Mouse (Mus musculus) left cerebral cortex, postnatal 14 days (tissue): ENCODE data around the gene Ambra1. TPM values are rescaled to one million over a fixed set of nuclear protein-coding genes. Genes with fewer than 3 reads are reported as not detected.
A peak's percentile ranks its signal among the peaks of the same experiment; 100 is the strongest.
"Not testable (repeated sequence)": the region's sequence is repeated elsewhere in the genome, so short reads cannot be mapped to it uniquely, and the experiment has no call there.

Experiments used
- DNase-seq, 2 experiments: peaks; one replicate each; pipeline ENCODE4 v3.0.0; 2021 to 2022; ENCODE audit warnings: low spot score in 2 of 2, mixed read lengths in 1 of 2
- intact Hi-C: fragments of 180-260 bp; cut with DNase I; formaldehyde crosslinking; loops from one replicate; pipeline ENCODE4 v1.15.1; 2025
- total RNA-seq, 2 experiments: library from RNA; stranded (reverse); gene quantifications; 2 replicates each; pipeline ENCODE4 v1.2.3; 2021

Gene Ambra1
- total RNA-seq, 2 experiments from 2014 or later = 51.9 to 54.3 TPM

DNA sequence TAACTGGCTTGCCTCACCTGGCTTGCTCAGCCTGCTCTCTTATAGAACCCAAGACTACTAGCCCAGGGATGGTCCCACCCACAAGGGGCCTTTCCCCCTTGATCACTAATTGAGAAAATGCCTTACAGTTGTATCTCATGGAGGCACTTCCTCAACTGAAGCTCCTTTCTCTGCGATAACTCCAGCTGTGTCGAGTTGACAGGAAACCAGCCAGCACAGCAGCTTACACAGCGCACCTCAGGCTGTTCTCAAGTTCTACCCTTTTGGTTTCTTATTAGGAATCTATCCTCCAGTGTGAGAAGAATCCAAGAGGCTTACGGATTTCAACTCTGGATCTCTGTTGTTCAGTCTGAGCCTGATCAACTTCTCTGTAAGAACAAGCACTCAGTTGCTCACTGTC lies 4.5 kb upstream of the Ambra1 start:
- intact Hi-C loops, DNase-seq: not testable (repeated sequence)

DNA sequence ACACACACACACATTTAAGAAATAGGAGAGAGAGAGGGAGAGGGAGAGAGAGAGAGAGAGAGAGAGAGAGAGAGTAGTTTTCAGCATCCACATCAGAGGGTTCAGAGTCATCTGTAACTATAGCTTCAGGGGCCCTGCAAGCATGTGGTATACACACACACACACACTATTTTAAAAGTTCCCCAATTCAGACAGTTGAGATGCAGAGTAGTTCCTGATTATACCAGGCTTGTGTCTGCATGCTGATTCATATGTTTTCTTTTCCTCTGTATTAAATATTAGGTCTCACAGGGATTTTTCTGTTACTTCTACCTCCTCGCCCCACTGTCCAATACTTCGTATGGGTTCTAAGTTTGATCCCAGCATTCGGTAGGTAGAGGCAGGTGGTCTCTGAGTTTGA lies 2.9 kb upstream of the Ambra1 start:
- intact Hi-C loops = no loop called here
- no peak for DNase-seq

DNA sequence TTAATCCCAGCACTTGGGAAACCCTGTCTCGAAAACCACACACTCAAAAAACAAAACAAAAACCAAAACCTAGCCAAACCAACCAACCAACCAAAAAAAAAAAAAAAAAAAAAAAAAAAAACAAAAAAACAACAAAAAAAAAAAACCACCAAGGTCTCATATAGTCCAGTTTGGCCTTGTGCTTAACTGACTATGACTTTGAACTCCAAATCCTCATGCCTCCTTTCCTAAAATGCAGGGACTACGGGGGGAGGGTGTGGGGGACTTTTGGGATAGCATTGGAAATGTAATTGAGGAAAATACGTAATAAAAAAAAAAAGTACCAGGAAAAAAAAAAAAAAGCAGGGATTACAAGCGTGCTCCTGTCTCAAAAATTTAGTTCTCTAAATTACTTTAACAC lies 363 bp upstream of the Ambra1 start:
- intact Hi-C loops = no loop called here
- DNase-seq = no peak

DNA sequence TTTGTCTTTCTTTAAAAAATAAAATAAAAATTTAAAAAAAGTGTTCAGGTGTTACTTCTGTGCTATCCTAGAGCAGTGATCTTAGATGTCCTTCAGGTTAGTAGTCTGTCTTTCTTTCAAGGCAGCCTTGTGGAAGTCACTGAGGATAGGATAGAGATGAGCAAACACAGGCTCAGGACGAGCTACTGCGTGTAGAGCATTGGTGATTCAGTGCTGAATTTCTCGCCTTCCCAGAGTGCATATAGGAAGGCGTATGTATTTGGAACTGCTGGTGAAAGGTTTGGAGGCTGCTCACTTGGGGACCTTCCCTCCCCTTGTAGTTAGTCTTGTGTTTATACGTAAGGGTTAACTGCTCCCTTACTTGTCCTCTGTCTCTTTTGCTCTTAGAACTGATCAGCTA lies 5.3 kb downstream of the Ambra1 start:
- no peak for DNase-seq
- intact Hi-C loops = no loop called here

DNA sequence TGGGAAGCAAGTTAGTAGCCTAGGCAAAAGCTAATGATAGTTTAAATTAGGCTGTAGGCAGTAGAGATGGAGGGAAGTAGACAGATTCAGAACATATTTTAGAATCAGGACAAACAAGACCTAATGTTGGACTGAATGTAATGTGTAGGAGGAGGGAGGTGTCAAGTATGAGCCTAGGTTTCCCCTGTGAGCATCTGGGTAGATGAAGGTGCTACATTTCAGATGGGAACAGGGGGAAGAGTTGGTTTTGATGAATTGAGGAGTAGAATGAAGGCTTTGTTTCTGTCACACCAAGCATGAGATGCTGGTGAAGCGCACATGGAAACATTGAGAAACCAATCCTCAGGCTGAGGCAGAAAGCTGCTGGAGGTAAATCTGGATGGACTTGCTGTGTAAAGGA lies 9.7 kb downstream of the Ambra1 start:
- intact Hi-C loops = no loop called here

DNA sequence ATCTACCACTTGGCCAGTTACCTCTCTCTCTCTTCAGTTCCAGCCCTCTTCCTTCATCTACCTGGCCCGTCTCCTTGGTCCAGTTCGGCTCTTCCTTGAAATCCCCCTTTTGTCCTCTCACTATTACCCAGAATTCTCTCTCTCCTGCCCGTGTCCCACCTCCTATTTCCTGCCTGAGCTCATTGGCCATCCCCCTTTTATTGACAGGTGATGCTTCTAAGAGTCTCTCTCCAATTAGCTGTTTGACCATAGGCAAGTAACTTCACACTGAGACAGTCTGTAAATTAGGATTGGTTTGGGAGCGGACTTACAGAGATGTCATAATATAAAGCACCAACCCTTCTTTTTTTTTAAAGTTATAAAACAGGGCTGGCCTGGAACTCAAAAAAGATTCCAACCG lies 14.8 kb downstream of the Ambra1 start:
- no peak for DNase-seq
- intact Hi-C loops = no loop called here

More for the DNA sequence above, 9.7 kb downstream of the Ambra1 start:
- DNase-seq = no peak

DNA sequence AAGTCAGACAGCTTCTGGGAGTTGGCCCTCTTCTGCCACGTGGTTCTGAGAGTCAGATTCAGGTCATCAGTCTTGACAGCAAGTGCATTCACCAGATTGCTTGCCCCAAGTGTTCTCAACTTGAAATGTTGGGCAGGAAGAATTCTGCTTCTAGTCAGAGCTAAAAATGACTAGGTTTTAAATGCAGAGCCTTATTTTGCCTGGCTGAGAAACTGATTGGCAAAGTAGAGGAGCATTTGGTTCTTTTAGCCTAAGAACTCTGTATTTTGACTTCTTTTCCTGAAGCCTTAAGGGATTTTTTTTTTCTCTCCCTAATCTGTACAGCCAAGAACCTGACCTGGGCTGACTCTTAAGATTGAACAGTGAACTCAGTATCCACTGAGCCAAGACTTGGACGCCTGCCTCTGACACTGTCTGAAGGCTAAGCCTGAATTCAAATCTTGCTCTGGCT lies 19.9 kb downstream of the Ambra1 start:
- intact Hi-C loops = no loop called here
- DNase-seq = peak in 1 of 2 experiments; percentile 19

DNA sequence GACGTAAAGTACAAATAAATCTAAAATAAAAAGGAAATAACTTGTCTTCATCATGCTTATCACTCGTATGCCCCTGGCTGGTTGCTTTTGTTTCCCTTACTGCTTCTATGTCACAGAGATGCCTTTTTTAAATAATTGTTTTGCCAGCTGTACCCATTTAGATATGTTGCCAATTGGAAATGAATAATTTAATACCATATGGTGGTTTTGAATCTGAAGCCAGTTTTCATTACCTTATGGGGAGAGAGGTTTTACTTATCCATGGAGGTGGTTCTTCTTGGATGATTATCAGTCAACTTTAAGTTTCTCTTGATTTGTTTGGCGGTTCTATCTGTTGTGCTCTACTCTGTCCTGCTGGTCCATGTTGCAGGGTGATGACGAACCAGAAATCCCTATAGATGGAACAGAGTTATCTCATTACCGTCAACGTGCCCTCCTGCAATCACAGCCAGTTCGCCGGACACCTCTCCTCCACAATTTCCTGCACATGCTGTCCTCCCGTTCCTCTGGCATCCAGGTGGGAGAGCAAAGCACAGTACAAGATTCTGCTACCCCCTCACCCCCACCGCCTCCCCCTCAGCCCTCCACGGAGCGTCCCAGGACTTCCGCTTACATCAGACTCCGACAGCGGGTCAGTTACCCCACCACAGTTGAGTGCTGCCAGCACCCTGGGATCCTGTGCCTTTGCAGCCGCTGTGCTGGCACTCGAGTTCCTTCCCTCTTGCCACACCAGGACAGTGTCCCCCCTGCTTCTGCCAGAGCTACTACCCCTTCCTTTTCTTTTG lies 42.2 kb downstream of the Ambra1 start:
- intact Hi-C loops = no loop called here
- DNase-seq = no peak

DNA sequence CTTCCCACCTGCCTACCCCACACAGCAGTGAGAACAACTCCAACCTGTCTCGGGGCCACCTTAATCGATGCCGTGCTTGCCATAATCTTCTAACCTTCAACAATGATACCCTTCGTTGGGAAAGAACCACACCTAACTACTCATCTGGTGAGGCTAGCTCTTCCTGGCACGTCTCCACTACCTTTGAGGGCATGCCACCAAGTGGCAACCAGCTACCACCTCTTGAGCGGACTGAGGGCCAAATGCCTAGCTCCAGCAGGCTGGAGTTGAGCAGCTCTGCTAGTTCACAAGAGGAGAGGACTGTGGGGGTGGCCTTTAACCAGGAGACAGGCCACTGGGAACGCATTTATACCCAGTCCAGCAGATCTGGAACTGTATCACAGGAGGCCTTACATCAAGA lies 43.4 kb downstream of the Ambra1 start:
- no peak for DNase-seq
- intact Hi-C loops = no loop called here

DNA sequence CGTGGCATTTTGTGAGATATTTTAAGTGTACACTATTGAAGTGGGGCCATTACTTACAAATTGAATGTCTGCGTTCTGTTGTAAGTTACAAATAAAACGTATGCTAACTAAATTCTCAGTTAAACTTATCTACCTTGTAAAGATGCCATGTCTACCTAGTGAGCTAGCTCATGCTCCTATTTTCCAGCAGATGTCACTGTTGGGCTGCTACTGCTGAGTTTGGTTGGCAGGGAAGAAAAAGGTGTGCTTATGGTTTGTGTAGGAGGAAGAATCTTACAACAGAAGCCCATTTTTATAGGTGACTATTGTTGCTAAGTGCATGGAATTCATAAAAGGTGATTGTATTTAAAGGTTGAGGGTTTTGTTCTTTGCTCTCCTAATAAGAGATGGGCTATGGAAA lies 49.2 kb downstream of the Ambra1 start:
- DNase-seq = peak; percentile 35 to 45
- intact Hi-C loops = loop anchor here (2.0 kb wide), 1 partner anchor 146 kb away; no protein-coding TSS in a partner anchor

DNA sequence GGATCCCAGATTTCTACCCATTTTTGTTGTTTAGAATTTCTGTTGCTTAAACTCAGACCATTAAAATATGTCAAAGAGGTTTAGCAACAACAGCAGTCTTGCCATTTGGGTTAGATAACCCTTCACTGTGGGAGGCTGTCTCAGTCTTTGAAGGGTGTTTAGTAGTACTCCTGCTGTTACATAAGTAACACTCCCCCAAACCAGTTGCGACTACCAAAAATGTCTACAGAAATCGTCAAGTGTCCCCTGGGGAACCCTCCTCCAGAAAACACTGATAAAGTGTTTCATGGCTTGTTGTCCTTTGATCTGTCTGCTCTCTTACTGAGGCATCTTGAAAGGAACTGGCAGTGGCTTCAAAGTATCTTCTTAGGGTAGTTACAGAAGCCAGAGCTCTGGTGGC lies 61.7 kb downstream of the Ambra1 start:
- intact Hi-C loops = no loop called here
- DNase-seq = peak in 1 of 2 experiments; percentile 34

DNA sequence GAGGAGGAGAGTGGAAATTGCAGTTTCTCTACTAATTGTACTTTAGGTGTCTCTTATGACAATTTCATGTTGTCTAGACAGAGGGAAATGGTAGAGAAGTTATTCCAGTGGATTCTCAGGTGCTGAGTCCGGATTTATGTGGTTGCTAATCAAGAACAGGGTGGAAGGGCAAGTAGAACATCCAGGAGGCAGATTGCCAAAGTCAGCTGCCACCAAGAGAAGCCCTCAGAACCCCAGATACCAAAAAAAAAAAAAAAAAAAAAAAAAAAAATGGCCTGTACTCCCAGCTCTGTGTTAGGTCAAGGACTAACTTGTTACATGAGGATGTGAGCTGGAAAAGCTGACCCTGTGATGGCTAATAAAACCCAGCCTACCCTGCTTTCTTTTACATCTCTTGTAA lies 62.4 kb downstream of the Ambra1 start:
- intact Hi-C loops = no loop called here
- DNase-seq = no peak

DNA sequence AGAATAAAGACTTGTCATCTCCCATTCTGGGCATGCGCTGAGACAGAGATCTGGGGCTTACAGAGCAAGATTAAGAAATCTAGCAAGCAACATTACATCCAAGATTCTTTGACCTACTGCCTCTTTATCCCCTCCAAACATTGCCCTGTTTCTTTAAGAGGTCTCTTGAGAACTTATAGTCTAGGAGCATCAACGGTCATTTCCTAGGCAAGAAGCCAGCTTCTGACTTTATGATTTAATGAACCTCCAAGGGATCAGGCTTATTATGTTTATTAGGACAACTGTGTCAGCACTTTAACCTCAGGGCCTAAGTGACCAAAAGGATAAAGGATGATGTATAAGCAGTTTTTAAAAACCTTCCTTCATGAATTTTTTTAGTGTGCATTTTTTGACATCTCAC lies 64.5 kb downstream of the Ambra1 start:
- no peak for DNase-seq
- intact Hi-C loops = no loop called here

DNA sequence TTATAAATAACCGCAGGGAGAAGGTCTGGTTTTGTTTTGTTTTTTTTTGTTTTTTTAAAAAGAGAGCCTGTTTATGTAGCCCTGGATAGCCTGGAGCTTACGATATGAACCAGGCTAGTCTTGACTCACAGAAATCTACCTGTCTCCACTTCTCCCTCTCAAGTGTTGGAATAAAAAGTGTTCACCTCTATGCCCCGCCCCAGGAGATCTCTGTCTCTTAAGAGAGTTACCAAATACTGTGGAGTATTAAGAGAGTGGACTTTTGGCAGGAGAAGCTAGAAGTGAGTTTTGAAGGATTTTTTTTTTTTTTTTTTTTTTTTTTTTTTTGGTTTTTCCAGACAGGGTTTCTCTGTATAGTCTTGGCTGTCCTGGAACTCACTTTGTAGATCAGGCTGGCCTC lies 65.2 kb downstream of the Ambra1 start:
- DNase-seq = no peak
- intact Hi-C loops = no loop called here

DNA sequence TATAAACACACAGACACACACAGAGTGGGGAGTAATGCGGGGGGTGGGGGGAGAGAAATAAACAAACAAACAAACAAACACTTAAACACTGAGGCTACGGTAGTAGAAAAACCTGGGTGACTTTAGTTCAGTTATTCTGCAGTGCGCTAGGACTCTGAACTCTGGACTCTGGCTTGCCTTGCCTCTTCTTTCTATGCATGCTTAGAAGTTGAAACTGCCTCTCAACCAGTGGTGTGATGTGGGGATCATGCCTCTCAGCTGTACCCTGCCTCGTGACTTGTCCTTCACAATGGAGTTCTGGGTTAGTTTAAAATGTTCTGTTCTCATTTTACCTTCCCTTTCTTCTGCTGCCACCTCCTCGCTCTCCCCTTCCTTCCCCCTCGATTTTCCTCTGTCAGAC lies 81.5 kb downstream of the Ambra1 start:
- intact Hi-C loops = no loop called here
- no peak for DNase-seq

DNA sequence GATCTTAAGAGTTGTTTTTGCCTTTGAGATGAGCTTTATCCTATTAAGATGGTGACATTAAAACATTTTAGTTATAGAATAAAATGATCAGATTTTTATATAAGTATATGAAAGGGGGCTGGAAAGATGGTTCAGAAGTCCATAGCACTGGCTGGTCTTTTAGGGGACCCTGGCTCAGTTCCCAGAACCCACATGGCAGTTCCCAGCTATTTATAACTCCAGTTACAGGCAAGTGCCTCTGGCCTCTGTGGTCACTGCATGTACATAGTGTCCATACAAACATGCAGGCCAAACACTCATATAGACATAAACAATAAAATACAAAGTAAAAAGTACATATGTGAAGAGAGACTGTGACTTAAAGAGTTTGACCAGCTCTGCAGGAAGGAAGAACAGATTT lies 86.8 kb downstream of the Ambra1 start:
- intact Hi-C loops = no loop called here

DNA sequence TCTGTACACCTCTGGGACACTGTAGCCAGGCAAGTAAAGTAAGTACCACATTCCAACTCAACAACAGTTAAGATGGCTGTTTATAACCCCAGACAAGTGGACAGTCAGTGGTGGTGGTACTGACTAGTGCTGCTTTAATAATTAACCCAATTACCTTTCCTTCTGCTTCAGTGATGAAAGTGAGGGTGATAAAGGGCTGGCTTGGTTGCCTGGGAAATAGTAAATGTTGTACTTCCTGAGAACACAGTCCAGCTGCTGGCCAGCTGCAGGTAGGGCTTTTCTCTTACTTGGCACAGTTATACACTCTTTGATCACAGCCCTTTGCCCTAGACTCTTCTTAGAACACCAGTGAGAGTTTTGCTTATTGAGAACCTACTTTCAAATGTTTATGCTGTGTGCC lies 102.3 kb downstream of the Ambra1 start:
- intact Hi-C loops = no loop called here
- DNase-seq = no peak

More for the DNA sequence above, 86.8 kb downstream of the Ambra1 start:
- DNase-seq = no peak

DNA sequence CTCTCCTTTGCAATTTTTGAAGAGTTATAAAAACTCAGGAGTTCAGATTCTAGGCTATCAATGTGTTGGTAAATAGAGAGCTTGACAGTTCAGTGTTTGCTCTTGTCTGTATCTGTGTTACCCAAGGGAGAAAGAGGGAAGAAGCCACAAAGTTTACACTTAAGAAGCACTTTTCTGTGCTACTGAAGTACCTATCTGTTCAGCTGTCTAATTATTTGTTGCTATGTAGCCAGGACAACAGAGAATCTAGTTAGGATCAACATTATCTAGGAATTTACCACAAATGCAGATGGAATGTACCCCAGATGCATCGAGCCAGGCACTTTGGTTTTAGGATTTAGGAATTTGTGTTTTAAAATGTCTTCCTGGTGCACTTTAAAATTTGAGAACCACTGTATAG lies 104.3 kb downstream of the Ambra1 start:
- DNase-seq = no peak
- intact Hi-C loops = no loop called here

DNA sequence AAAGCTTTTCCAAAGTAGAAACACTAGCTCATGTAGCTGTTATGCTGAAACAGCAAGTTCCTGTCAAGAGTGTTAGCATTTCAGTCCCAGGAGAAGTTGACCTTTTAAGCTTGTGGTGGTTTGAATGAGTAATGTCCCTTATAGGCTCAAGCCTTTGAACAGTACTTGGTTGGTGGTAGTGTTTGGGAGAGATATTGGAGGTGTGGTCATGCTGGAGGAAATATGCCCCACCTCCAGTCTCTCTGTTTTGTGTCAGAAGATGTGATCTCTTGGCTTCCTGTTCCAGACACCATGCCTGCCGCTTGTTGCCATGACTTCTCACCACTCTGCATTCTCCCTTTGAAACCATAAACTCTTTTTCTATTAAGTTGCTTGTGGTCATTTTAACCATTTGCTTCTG lies 105.1 kb downstream of the Ambra1 start:
- intact Hi-C loops = no loop called here
- DNase-seq = no peak

DNA sequence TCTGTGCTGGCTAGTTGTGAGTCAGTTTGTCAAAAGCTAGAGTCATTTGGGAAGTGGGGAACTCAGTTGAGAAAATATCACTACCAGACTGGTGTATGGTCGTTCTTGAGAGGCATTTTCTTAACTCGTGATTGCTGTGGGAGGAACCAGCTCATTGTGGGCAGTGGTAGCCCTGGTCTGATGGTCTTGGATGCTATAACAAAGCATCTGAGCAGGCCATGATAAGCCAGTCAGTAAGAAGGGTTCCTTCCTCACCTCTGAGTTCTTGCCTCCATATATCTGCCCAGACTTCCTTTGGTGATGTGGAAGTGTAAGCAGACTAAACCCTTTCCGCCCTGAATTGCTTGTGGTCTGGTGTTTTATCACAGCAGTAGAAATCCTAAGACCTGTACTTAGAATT lies 105.7 kb downstream of the Ambra1 start:
- intact Hi-C loops = no loop called here
- no peak for DNase-seq

DNA sequence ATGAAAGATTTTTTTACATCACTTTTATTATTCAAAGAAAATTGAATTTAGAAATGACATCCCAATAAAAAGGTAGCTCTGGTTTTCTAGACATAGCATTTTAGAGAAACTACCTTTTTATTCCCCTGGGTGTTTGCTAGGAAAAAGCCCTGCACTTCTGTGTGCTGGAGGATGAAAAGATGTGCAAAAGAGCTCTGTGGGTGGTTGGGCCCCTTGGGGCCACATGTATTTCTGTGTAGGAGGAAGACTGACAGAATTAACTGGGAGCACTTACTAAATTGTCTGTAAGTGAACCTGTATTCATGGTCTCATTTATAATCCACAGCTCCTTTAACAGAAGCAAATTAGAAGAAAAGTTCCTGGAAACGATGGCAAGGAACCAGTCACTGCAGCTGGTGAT lies 114.2 kb downstream of the Ambra1 start:
- DNase-seq = peak; percentile 8 to 32
- intact Hi-C loops = no loop called here
